Mouse (Mus musculus) limb, embryonic 11.5 days (tissue): ENCODE measurements around the gene Epdr1. TPM values are rescaled to one million over a fixed set of nuclear protein-coding genes. Genes with fewer than 3 reads are reported as not detected.
A peak's percentile ranks its signal among the peaks of the same experiment; 100 is the strongest.

Source experiments
- ATAC-seq: fragments of 200-750 bp; cut with Nextera tagmentation; 2 replicates; pipeline ENCODE4 v1.8.0; 2017; ENCODE audit warnings: low read depth; ENCODE audit not compliant: insufficient number of reproducible peaks, low FRiP score, low TSS enrichment
- DNase-seq: peaks from one replicate; pipeline ENCODE4 v3.0.0-alpha.2; 2015; ENCODE audit warnings: low spot score
- H3K27ac ChIP-seq: fragments of 300-500 bp; sonication (generic); replicated peaks from 2 replicates; pipeline ENCODE4 v1.5.1; 2014; ENCODE audit warnings: low read depth, mild to moderate bottlenecking, low read length
- H3K27me3 ChIP-seq: fragments of 300-500 bp; sonication (generic); 2 replicates; pipeline ENCODE4 v1.6.1; 2014; ENCODE audit warnings: mild to moderate bottlenecking, low read length, mixed read lengths; ENCODE audit not compliant: control insufficient read depth, insufficient read depth
- H3K36me3 ChIP-seq: fragments of 300-500 bp; sonication (generic); 2 replicates; pipeline ENCODE4 v1.6.1; 2014; ENCODE audit warnings: mild to moderate bottlenecking, low read length, moderate library complexity, mixed read lengths; ENCODE audit not compliant: control insufficient read depth, insufficient read depth
- H3K4me1 ChIP-seq: fragments of 300-500 bp; sonication (generic); 2 replicates; pipeline ENCODE4 v1.6.1; 2014; ENCODE audit warnings: low read length, mixed read lengths; ENCODE audit not compliant: control insufficient read depth, insufficient read depth
- H3K4me2 ChIP-seq: fragments of 300-500 bp; sonication (generic); 2 replicates; pipeline ENCODE4 v1.6.1; 2014; ENCODE audit warnings: low read depth, mild to moderate bottlenecking, moderate library complexity; ENCODE audit not compliant: severe bottlenecking
- H3K4me3 ChIP-seq: fragments of 300-500 bp; sonication (generic); 2 replicates; pipeline ENCODE4 v1.5.1; 2014; ENCODE audit warnings: low read depth, low read length
- H3K9ac ChIP-seq: fragments of 300-500 bp; sonication (generic); 2 replicates; pipeline ENCODE4 v1.6.1; 2014; ENCODE audit warnings: mild to moderate bottlenecking, low read length
- H3K9me3 ChIP-seq: fragments of 300-500 bp; sonication (generic); 2 replicates; pipeline ENCODE4 v1.6.1; 2016; ENCODE audit warnings: low read length; ENCODE audit not compliant: control insufficient read depth
- WGBS: fragments of 180-500 bp; shearing (Covaris S2); extraction: QIAGEN DNeasy Blood & Tissue Kit; methylation state at CpG from one replicate; pipeline ENCODE4 v1.1.7; 2014; 5-methylcytosine and 5-hydroxymethylcytosine counted together
- polyA plus RNA-seq: library from polyadenylated mRNA; unstranded; fragments of >200 nt; fragmentation: Nextera tagmentation; extraction: Ambion mirVana; gene quantifications from 2 replicates; pipeline ENCODE4 v1.2.1, GENCODE M21; 2014

Epdr1 gene
- polyA plus RNA-seq, 1 experiment from 2014 or later: 11.6 TPM

- no peaks in the 10 kb centered on the region for H3K9me3 ChIP-seq
Observed at GRCm38 (mm10) chr13:19630768-19631709, 11.3 kb upstream of the Epdr1 start.

GRCm38 (mm10) chr13:19626473-19626872 is 6.7 kb upstream of the Epdr1 start:
- no peak overlapping the region for H3K4me3 ChIP-seq
- no peak overlapping the region for H3K27ac ChIP-seq
- H3K9me3 ChIP-seq: no peaks in the 10 kb centered on the region
- ATAC-seq (no peak), DNase-seq (no peak)
- H3K4me2 ChIP-seq: no peak overlapping the region
- peaks cover 4% of the 10 kb centered on the region; the same call in 1 of the 2 replicates for H3K4me1 ChIP-seq
- H3K27me3 ChIP-seq: peaks cover 9% of the 10 kb centered on the region
- no peaks in the 10 kb centered on the region for H3K36me3 ChIP-seq
- 78% methylated on average over 1 of the region's 1 CpGs for WGBS
- H3K9ac ChIP-seq: no peak overlapping the region

More at GRCm38 (mm10) chr13:19630768-19631709, 11.3 kb upstream of the Epdr1 start:
- H3K9ac ChIP-seq: no peak overlapping the region
- WGBS: 92% methylated on average over 5 of the region's 5 CpGs
- no peak overlapping the region for H3K4me2 ChIP-seq
- H3K27ac ChIP-seq: no peak overlapping the region
- no peak overlapping the region for H3K4me3 ChIP-seq
- H3K4me1 ChIP-seq: no peaks in the 10 kb centered on the region
- no peaks in the 10 kb centered on the region for H3K36me3 ChIP-seq
- ATAC-seq: no peak
- no peak for DNase-seq
- no peaks in the 10 kb centered on the region for H3K27me3 ChIP-seq

- ATAC-seq: no peak
- WGBS: 83% methylated on average over 11 of the region's 11 CpGs
Observed at GRCm38 (mm10) chr13:19624632-19625320, 5.0 kb upstream of the Epdr1 start.

GRCm38 (mm10) chr13:19623228-19623905 is 3.6 kb upstream of the Epdr1 start:
- WGBS: 24% methylated on average over 30 of the region's 30 CpGs
- no peak for ATAC-seq

More at GRCm38 (mm10) chr13:19624632-19625320, 5.0 kb upstream of the Epdr1 start:
- H3K4me2 ChIP-seq: no peak overlapping the region
- peaks cover 4% of the 10 kb centered on the region; the same call in 1 of the 2 replicates for H3K4me1 ChIP-seq
- H3K9ac ChIP-seq: no peak overlapping the region
- no peak overlapping the region for H3K4me3 ChIP-seq
- no peaks in the 10 kb centered on the region for H3K36me3 ChIP-seq
- no peak for DNase-seq
- H3K27ac ChIP-seq: no peak overlapping the region
- no peaks in the 10 kb centered on the region for H3K9me3 ChIP-seq
- peaks cover 9% of the 10 kb centered on the region for H3K27me3 ChIP-seq

GRCm38 (mm10) chr13:19622573-19623227 is 3.0 kb upstream of the Epdr1 start, which contains the start of gene Sfrp4:
Gene Sfrp4, plus strand, starts transcription at chr13:19623104.
- ATAC-seq (peak; percentile 69; the same call in 1 of the 2 replicates), DNase-seq (peak; percentile 66)
- WGBS: 2% methylated on average over 25 of the region's 25 CpGs
- peaks cover 9% of the 10 kb centered on the region for H3K27me3 ChIP-seq
- no peak within 1 kb of the TSS for H3K27ac ChIP-seq
- peak within 1 kb of the TSS; percentile 74 for H3K4me2 ChIP-seq
- no peaks in the 10 kb centered on the region for H3K9me3 ChIP-seq
- H3K36me3 ChIP-seq: no peaks in the 10 kb centered on the region
- H3K9ac ChIP-seq: peak within 1 kb of the TSS; percentile 43
- H3K4me3 ChIP-seq: peak within 1 kb of the TSS; percentile 36
- peaks cover 4% of the 10 kb centered on the region; the same call in 1 of the 2 replicates for H3K4me1 ChIP-seq

More at GRCm38 (mm10) chr13:19623228-19623905, 3.6 kb upstream of the Epdr1 start:
- Histone ChIP-seq H3K4me2 (peak overlapping the region; percentile 74), H3K9me3 (no peaks in the 10 kb centered on the region), H3K27ac (no peak overlapping the region), H3K36me3 (no peaks in the 10 kb centered on the region), H3K9ac (peak overlapping the region; percentile 43), H3K4me3 (peak overlapping the region; percentile 36), H3K4me1 (peaks cover 4% of the 10 kb centered on the region; the same call in 1 of the 2 replicates), H3K27me3 (peaks cover 9% of the 10 kb centered on the region)
- DNase-seq: peak; percentile 36

DNA sequence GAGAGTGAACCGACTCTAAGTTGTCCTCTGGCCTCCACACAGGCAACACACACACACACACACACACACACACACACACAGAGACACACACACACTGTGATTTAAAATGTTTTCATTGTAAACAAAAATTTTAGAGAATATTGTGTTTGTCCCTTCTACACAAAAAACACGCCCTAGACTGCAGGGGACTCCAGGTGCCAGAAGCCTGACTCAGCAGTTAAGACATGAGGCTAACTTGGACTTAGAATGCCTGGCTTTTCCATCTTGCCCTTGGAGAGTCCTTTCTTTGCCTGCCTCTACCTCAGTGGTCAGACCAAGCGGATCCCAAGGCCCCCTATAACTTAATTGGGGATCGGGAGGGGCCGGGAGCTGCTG is 899 bp downstream of the Epdr1 start:
- WGBS: 6% methylated on average over 5 of the region's 5 CpGs
- no peak for ATAC-seq
- no peaks in the 10 kb centered on the region for H3K36me3 ChIP-seq

DNA sequence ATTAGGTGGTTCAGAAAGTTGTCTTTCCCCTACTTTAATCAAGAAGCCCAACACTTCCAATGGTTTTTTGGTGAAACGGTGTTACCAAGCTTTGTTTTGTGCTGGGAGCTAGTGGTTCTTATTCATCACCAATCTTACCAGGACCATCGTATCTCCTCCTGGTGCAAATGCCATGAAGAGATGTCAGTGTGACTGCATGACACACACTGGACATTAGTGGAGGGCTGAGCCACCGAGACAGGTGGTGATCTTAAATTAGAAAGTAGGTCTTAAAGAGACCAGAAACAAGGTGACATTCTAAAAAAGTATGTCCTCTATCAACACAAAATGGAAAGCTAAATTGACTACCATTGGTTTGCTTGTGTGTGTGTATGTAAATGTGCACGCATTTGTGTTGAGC is 1.6 kb downstream of the Epdr1 start:
- Histone ChIP-seq H3K27me3 (peaks cover under 1% of the 10 kb centered on the region), H3K9ac (no peak overlapping the region), H3K4me2 (no peak overlapping the region), H3K4me3 (no peak overlapping the region), H3K27ac (no peak overlapping the region), H3K4me1 (no peaks in the 10 kb centered on the region), H3K9me3 (no peaks in the 10 kb centered on the region), H3K36me3 (no peaks in the 10 kb centered on the region)
- ATAC-seq: no peak
- DNase-seq: no peak
- 85% methylated on average over 4 of the region's 4 CpGs for WGBS

More for the DNA sequence above, 899 bp downstream of the Epdr1 start:
- H3K4me2 ChIP-seq: peak overlapping the region; percentile 95
- H3K4me1 ChIP-seq: peaks cover 4% of the 10 kb centered on the region; the same call in 1 of the 2 replicates
- no peak for DNase-seq
- peaks cover 7% of the 10 kb centered on the region for H3K27me3 ChIP-seq
- H3K27ac ChIP-seq: no peak overlapping the region
- H3K9ac ChIP-seq: peak overlapping the region; percentile 87
- peak overlapping the region; percentile 68 for H3K4me3 ChIP-seq
- H3K9me3 ChIP-seq: no peaks in the 10 kb centered on the region
